Mouse (Mus musculus) midbrain, embryonic 14.5 days (tissue): Measurements from ENCODE around the gene Hormad1. TPM values are rescaled to one million over a fixed set of nuclear protein-coding genes. Genes with fewer than 3 reads are reported as not detected.

ENCODE experiments used
- ATAC-seq: fragments of 200-750 bp; cut with Nextera tagmentation; 2 replicates; pipeline ENCODE4 v1.8.0; 2017; ENCODE audit warnings: moderate number of reproducible peaks, moderate library complexity; ENCODE audit not compliant: low FRiP score, low TSS enrichment
- DNase-seq: peaks from one replicate; pipeline ENCODE4 v3.0.0-alpha.2; 2015
- H3K27ac ChIP-seq: fragments of 300-500 bp; sonication (generic); replicated peaks from 2 replicates; pipeline ENCODE4 v1.5.1; 2014; ENCODE audit warnings: mild to moderate bottlenecking, low read depth, low read length, moderate library complexity
- H3K27me3 ChIP-seq: fragments of 300-500 bp; sonication (generic); 2 replicates; pipeline ENCODE4 v1.6.1; 2014; ENCODE audit warnings: low read length, control low read depth, mixed read lengths; ENCODE audit not compliant: control insufficient read depth, insufficient read depth
- H3K36me3 ChIP-seq: fragments of 300-500 bp; sonication (generic); 2 replicates; pipeline ENCODE4 v1.6.1; 2014; ENCODE audit warnings: low read length, control low read depth; ENCODE audit not compliant: control insufficient read depth, insufficient read depth
- H3K4me1 ChIP-seq: fragments of 300-500 bp; sonication (generic); 2 replicates; pipeline ENCODE4 v1.6.1; 2014; ENCODE audit warnings: mild to moderate bottlenecking, antibody characterized with exemption, low read length, control low read depth; ENCODE audit not compliant: control insufficient read depth, insufficient read depth
- H3K4me2 ChIP-seq: fragments of 300-500 bp; sonication (generic); 2 replicates; pipeline ENCODE4 v1.6.1; 2014; ENCODE audit warnings: mild to moderate bottlenecking, low read length, moderate library complexity
- H3K4me3 ChIP-seq: fragments of 300-500 bp; sonication (generic); replicated peaks from 2 replicates; pipeline ENCODE4 v1.5.1; 2014; ENCODE audit warnings: low read depth, low read length
- H3K9ac ChIP-seq: fragments of 300-500 bp; sonication (generic); replicated peaks from 2 replicates; pipeline ENCODE4 v1.6.1; 2014; ENCODE audit warnings: mild to moderate bottlenecking, low read length, moderate library complexity
- H3K9me3 ChIP-seq: fragments of 300-500 bp; sonication (generic); 2 replicates; pipeline ENCODE4 v1.6.1; 2016; ENCODE audit warnings: low read length, control low read depth, mixed read lengths; ENCODE audit not compliant: control insufficient read depth
- WGBS: fragments of 180-500 bp; shearing (Covaris S2); extraction: QIAGEN DNeasy Blood & Tissue Kit; methylation state at CpG from one replicate; pipeline ENCODE4 v1.1.7; 2014; 5-methylcytosine and 5-hydroxymethylcytosine counted together
- polyA plus RNA-seq: library from polyadenylated mRNA; unstranded; fragments of >200 nt; fragmentation: Nextera tagmentation; extraction: Ambion mirVana; gene quantifications from 2 replicates; pipeline ENCODE4 v1.2.1, GENCODE M21; 2014

Gene Hormad1
- polyA plus RNA-seq, 1 experiment from 2014 or later: not detected

- H3K9me3 ChIP-seq: no peaks in the 10 kb centered on the region
- no peaks in the 10 kb centered on the region for H3K36me3 ChIP-seq
- no peak overlapping the region for H3K9ac ChIP-seq
- no peak for DNase-seq
- no peak overlapping the region for H3K27ac ChIP-seq
- H3K4me2 ChIP-seq: no peak overlapping the region
- ATAC-seq: no peak
- H3K4me1 ChIP-seq: no peaks in the 10 kb centered on the region
- H3K27me3 ChIP-seq: no peaks in the 10 kb centered on the region
- H3K4me3 ChIP-seq: no peak overlapping the region
- WGBS: 66% methylated on average over 2 of the region's 2 CpGs
Observed at GRCm38 (mm10) chr3:95524673-95525072, 34.8 kb upstream of the Hormad1 start.

GRCm38 (mm10) chr3:95526111-95526510 lies 33.4 kb upstream of the Hormad1 start:
- ATAC-seq (no peak), DNase-seq (no peak)
- H3K4me1 ChIP-seq: no peaks in the 10 kb centered on the region
- no peaks in the 10 kb centered on the region for H3K36me3 ChIP-seq
- no peak overlapping the region for H3K4me3 ChIP-seq
- no peak overlapping the region for H3K27ac ChIP-seq
- H3K27me3 ChIP-seq: no peaks in the 10 kb centered on the region
- no peak overlapping the region for H3K4me2 ChIP-seq
- no peak overlapping the region for H3K9ac ChIP-seq
- no peaks in the 10 kb centered on the region for H3K9me3 ChIP-seq

GRCm38 (mm10) chr3:95526622-95527211 lies 32.8 kb upstream of the Hormad1 start, which contains the start of gene Ctss:
Gene Ctss, plus strand, starts transcription at chr3:95526786.
- H3K4me1 ChIP-seq: no peaks in the 10 kb centered on the region
- no peaks in the 10 kb centered on the region for H3K36me3 ChIP-seq
- no peak within 1 kb of the TSS for H3K27ac ChIP-seq
- H3K9ac ChIP-seq: no peak within 1 kb of the TSS
- no peak within 1 kb of the TSS for H3K4me3 ChIP-seq
- H3K9me3 ChIP-seq: no peaks in the 10 kb centered on the region
- ATAC-seq: no peak
- no peak for DNase-seq
- no peak within 1 kb of the TSS for H3K4me2 ChIP-seq
- no peaks in the 10 kb centered on the region for H3K27me3 ChIP-seq
- WGBS: 87% methylated on average over 8 of the region's 8 CpGs

- no peaks in the 10 kb centered on the region for H3K36me3 ChIP-seq
- whole genome bisulfite sequencing: 93% methylated on average over 6 of the region's 6 CpGs
- no peak overlapping the region for H3K27ac ChIP-seq
- H3K9ac ChIP-seq: no peak overlapping the region
- ATAC-seq (no peak), DNase-seq (no peak)
- no peaks in the 10 kb centered on the region for H3K9me3 ChIP-seq
- no peak overlapping the region for H3K4me2 ChIP-seq
- no peaks in the 10 kb centered on the region for H3K4me1 ChIP-seq
- H3K27me3 ChIP-seq: no peaks in the 10 kb centered on the region
- H3K4me3 ChIP-seq: no peak overlapping the region
Observed at GRCm38 (mm10) chr3:95529814-95530213, 29.7 kb upstream of the Hormad1 start.

- WGBS: 92% methylated on average over 1 of the region's 1 CpGs
- H3K27me3 ChIP-seq: no peaks in the 10 kb centered on the region
Observed at GRCm38 (mm10) chr3:95531025-95531424, 28.5 kb upstream of the Hormad1 start.

GRCm38 (mm10) chr3:95533364-95533763 lies 26.1 kb upstream of the Hormad1 start:
- Histone ChIP-seq H3K27ac (no peak overlapping the region), H3K4me2 (no peak overlapping the region), H3K4me3 (no peak overlapping the region), H3K9me3 (no peaks in the 10 kb centered on the region), H3K9ac (no peak overlapping the region), H3K27me3 (no peaks in the 10 kb centered on the region), H3K36me3 (no peaks in the 10 kb centered on the region), H3K4me1 (no peaks in the 10 kb centered on the region)
- no peak for ATAC-seq
- no peak for DNase-seq
- WGBS: 83% methylated on average over 5 of the region's 5 CpGs

More at GRCm38 (mm10) chr3:95531025-95531424, 28.5 kb upstream of the Hormad1 start:
- ATAC-seq (no peak), DNase-seq (no peak)
- Histone ChIP-seq H3K27ac (no peak overlapping the region), H3K4me3 (no peak overlapping the region), H3K4me2 (no peak overlapping the region), H3K9ac (no peak overlapping the region), H3K36me3 (no peaks in the 10 kb centered on the region), H3K9me3 (no peaks in the 10 kb centered on the region), H3K4me1 (no peaks in the 10 kb centered on the region)

GRCm38 (mm10) chr3:95534927-95535326 lies 24.6 kb upstream of the Hormad1 start:
- Histone ChIP-seq H3K27ac (no peak overlapping the region), H3K36me3 (no peaks in the 10 kb centered on the region), H3K9ac (no peak overlapping the region), H3K9me3 (no peaks in the 10 kb centered on the region), H3K4me1 (no peaks in the 10 kb centered on the region), H3K4me3 (no peak overlapping the region), H3K27me3 (no peaks in the 10 kb centered on the region), H3K4me2 (no peak overlapping the region)
- DNase-seq: no peak
- ATAC-seq: no peak
- WGBS: 74% methylated on average over 1 of the region's 1 CpGs

GRCm38 (mm10) chr3:95538936-95539335 lies 20.5 kb upstream of the Hormad1 start:
- DNase-seq: no peak
- Histone ChIP-seq H3K27ac (no peak overlapping the region), H3K36me3 (no peaks in the 10 kb centered on the region), H3K4me1 (no peaks in the 10 kb centered on the region), H3K4me3 (no peak overlapping the region), H3K27me3 (no peaks in the 10 kb centered on the region), H3K9ac (no peak overlapping the region), H3K4me2 (no peak overlapping the region), H3K9me3 (no peaks in the 10 kb centered on the region)
- 88% methylated on average over 10 of the region's 10 CpGs for WGBS
- no peak for ATAC-seq

GRCm38 (mm10) chr3:95539837-95540236 lies 19.6 kb upstream of the Hormad1 start:
- H3K9me3 ChIP-seq: no peaks in the 10 kb centered on the region
- H3K4me2 ChIP-seq: no peak overlapping the region
- 95% methylated on average over 4 of the region's 4 CpGs for WGBS
- H3K27me3 ChIP-seq: no peaks in the 10 kb centered on the region
- DNase-seq (no peak), ATAC-seq (no peak)
- no peak overlapping the region for H3K4me3 ChIP-seq
- no peak overlapping the region for H3K27ac ChIP-seq
- H3K9ac ChIP-seq: no peak overlapping the region
- no peaks in the 10 kb centered on the region for H3K36me3 ChIP-seq
- no peaks in the 10 kb centered on the region for H3K4me1 ChIP-seq
